Mouse (Mus musculus): ENCODE measurements around the gene Fam45a.
A peak's percentile ranks its signal among the peaks of the same experiment; 100 is the strongest.
"Not testable (repeated sequence)": the region's sequence is repeated elsewhere in the genome, so short reads cannot be mapped to it uniquely, and the experiment has no call there.

Fam45a gene

GRCm38 (mm10) chr19:60843324-60843723 lies 31.9 kb downstream of the Fam45a start:
- DNase-seq (ENCODE audit: low read depth, low spot score): no peak

GRCm38 (mm10) chr19:60845731-60846130 lies 34.3 kb downstream of the Fam45a start:
- DNase-seq (ENCODE audit: low read depth, low spot score): no peak

GRCm38 (mm10) chr19:60860868-60861700 lies 49.7 kb downstream of the Fam45a start, which contains the start of gene Sfxn4:
Gene Sfxn4, minus strand, starts transcription at chr19:60861479.
- DNase-seq (ENCODE audit: low read depth, low spot score): peak; percentile 56

- not testable (repeated sequence) for DNase-seq (ENCODE audit: low read depth, low spot score)
These were observed 54.8 kb downstream of the Fam45a start for GRCm38 (mm10) chr19:60866169-60866568.

GRCm38 (mm10) chr19:60870489-60870888 lies 59.1 kb downstream of the Fam45a start:
- no peak for DNase-seq (ENCODE audit: low read depth, low spot score)

GRCm38 (mm10) chr19:60871366-60871765 lies 60.0 kb downstream of the Fam45a start:
- no peak for DNase-seq (ENCODE audit: low read depth, low spot score)

- no peak for DNase-seq (ENCODE audit: low read depth, low spot score)
These were observed 60.9 kb downstream of the Fam45a start for GRCm38 (mm10) chr19:60872272-60872671.

- DNase-seq (ENCODE audit: low read depth, low spot score): no peak
These were observed 62.1 kb downstream of the Fam45a start for GRCm38 (mm10) chr19:60873501-60873900.

GRCm38 (mm10) chr19:60874064-60874694 lies 62.8 kb downstream of the Fam45a start, which contains the start of gene Prdx3:
Gene Prdx3, minus strand, starts transcription at chr19:60874556.
- DNase-seq (ENCODE audit: low read depth, low spot score): peak; percentile 87

GRCm38 (mm10) chr19:60883129-60883528 lies 71.7 kb downstream of the Fam45a start:
- DNase-seq (ENCODE audit: low read depth, low spot score): no peak
